Mouse (Mus musculus) forebrain, embryonic 13.5 days (tissue): ENCODE results near the gene Gm21905. TPM values are rescaled to one million over a fixed set of nuclear protein-coding genes. Genes with fewer than 3 reads are reported as not detected.

ENCODE experiments used
- ATAC-seq: fragments of 200-750 bp; cut with Nextera tagmentation; 2 replicates; pipeline ENCODE4 v1.8.0; 2017
- H3K27ac ChIP-seq: fragments of 300-500 bp; sonication (generic); 2 replicates; pipeline ENCODE4 v1.5.1; 2015; ENCODE audit warnings: inconsistent platforms, mild to moderate bottlenecking, moderate library complexity
- H3K27me3 ChIP-seq: fragments of 300-500 bp; sonication (generic); 2 replicates; pipeline ENCODE4 v1.6.1; 2015; ENCODE audit warnings: mild to moderate bottlenecking, inconsistent platforms
- H3K36me3 ChIP-seq: fragments of 300-500 bp; sonication (generic); 2 replicates; pipeline ENCODE4 v1.6.1; 2015; ENCODE audit warnings: mild to moderate bottlenecking, inconsistent platforms; ENCODE audit not compliant: poor library complexity, severe bottlenecking
- H3K4me1 ChIP-seq: fragments of 300-500 bp; sonication (generic); 2 replicates; pipeline ENCODE4 v1.6.1; 2015; ENCODE audit warnings: inconsistent platforms
- H3K4me2 ChIP-seq: fragments of 300-500 bp; sonication (generic); 2 replicates; pipeline ENCODE4 v1.6.1; 2015; ENCODE audit warnings: inconsistent platforms, mild to moderate bottlenecking, moderate library complexity
- H3K4me3 ChIP-seq: fragments of 300-500 bp; sonication (generic); 2 replicates; pipeline ENCODE4 v1.5.1; 2015; ENCODE audit warnings: mild to moderate bottlenecking, inconsistent platforms
- H3K9ac ChIP-seq: fragments of 300-500 bp; sonication (generic); 2 replicates; pipeline ENCODE4 v1.6.1; 2015; ENCODE audit warnings: mild to moderate bottlenecking, inconsistent platforms
- H3K9me3 ChIP-seq: fragments of 300-500 bp; sonication (generic); replicated peaks from 2 replicates; pipeline ENCODE4 v1.6.1; 2016; ENCODE audit warnings: inconsistent platforms
- WGBS: fragments of 180-500 bp; shearing (Covaris S2); methylation state at CpG from one replicate; pipeline ENCODE4 v1.1.7; 2015; 5-methylcytosine and 5-hydroxymethylcytosine counted together
- polyA plus RNA-seq: library from polyadenylated mRNA; unstranded; fragments of >200 nt; fragmentation: Nextera tagmentation; extraction: Ambion mirVana; gene quantifications from 2 replicates; pipeline ENCODE4 v1.2.1, GENCODE M21; 2015

Gm21905 gene
- polyA plus RNA-seq, 1 experiment from 2014 or later = not detected

DNA sequence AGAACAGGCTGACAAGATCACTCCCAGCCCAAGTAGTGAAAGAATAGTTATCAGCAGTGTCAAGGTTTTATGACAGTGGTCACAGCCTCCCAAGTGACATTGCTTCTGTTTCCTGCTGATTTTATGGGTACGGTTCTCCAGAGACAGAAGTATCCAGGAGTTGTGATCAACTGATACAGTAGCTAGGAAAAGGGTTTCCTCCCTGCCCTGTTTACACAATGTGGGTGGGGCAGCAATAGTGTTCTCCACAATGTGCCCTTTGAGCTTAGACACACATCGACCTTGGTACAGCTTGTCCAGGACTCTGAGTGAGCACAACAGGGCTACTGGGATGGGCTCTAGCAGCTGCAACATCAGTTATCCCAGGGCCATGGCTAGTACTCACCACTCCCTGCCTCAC lies 14.6 kb downstream of the Gm21905 start:
- no peak for ATAC-seq

DNA sequence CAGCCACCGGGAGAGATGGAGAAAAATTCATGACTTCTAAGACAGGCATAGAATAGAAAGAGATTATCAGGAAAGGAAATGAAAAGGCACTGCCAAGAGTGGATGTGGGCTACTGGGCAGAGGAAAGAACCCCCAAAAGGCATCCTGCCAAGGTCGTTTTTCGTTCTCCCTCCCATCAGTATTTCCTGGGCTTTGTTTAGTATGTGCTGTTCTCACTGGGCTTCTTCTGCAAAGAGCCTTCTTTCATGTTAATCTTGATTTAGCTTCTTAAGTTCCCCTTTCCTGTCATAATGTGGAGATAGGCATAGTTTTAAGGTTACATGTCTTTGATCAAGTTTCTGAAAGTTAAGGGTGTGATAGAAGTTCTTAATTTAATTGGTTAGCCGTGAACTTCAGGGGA lies 15.6 kb downstream of the Gm21905 start:
- Histone ChIP-seq H3K36me3 (no peaks in the 10 kb centered on the region), H3K9me3 (no peaks in the 10 kb centered on the region), H3K27me3 (no peaks in the 10 kb centered on the region), H3K4me2 (no peak overlapping the region), H3K4me3 (no peak overlapping the region), H3K9ac (no peak overlapping the region), H3K27ac (no peak overlapping the region), H3K4me1 (no peaks in the 10 kb centered on the region)
- WGBS = 62% methylated on average over 4 of the region's 4 CpGs
- no peak for ATAC-seq

More for the DNA sequence above, 14.6 kb downstream of the Gm21905 start:
- Histone ChIP-seq H3K4me2 (no peak overlapping the region), H3K27me3 (no peaks in the 10 kb centered on the region), H3K4me1 (no peaks in the 10 kb centered on the region), H3K9me3 (no peaks in the 10 kb centered on the region), H3K9ac (no peak overlapping the region), H3K27ac (no peak overlapping the region), H3K36me3 (no peaks in the 10 kb centered on the region), H3K4me3 (no peak overlapping the region)
- WGBS = 70% methylated on average over 2 of the region's 2 CpGs

DNA sequence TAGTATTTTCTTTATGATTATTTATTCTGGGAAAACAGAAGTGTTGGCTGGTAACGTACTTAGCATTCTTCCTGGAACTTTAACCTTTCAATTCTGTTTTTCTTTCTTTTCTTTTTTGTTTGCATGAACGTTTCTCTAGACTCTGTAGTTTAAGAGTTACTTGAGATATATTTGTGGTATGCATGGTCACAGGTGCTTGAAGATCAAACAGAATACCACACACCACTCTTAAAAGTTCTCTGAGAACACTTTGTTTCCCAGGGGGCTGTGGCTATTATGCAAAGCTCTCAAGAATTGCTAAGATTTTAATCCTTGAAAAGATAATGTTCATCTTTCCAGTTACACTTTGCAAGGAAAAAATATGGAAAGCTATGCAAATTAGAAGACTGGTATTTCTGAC lies 41.7 kb downstream of the Gm21905 start:
- Histone ChIP-seq H3K9me3 (no peaks in the 10 kb centered on the region), H3K9ac (no peak overlapping the region), H3K27me3 (no peaks in the 10 kb centered on the region), H3K36me3 (no peaks in the 10 kb centered on the region), H3K4me2 (no peak overlapping the region), H3K4me1 (no peaks in the 10 kb centered on the region), H3K4me3 (no peak overlapping the region), H3K27ac (no peak overlapping the region)
- ATAC-seq = no peak
- 70% methylated on average over 2 of the region's 2 CpGs for WGBS

DNA sequence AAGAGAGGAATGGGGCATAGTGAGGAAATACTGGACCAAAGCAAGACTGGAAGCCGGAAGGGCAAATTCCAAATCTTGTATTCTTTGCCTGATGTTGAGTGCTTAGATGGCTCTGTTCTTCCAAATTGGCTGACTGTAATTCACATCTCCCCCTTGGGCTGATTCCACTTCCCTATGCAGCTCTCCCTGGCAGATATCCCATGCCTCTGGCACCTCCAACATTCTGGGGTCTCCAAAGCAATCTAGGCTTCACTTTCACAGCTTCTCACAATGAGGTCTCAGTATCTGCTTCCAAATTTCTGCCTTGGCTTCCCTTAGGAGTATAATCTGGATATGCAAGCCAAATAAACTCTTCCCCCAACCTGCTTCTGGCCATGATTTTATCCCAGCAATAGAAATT lies 47.3 kb downstream of the Gm21905 start:
- ATAC-seq = no peak
- no peak overlapping the region for H3K4me3 ChIP-seq
- no peaks in the 10 kb centered on the region for H3K9me3 ChIP-seq
- no peaks in the 10 kb centered on the region for H3K4me1 ChIP-seq
- WGBS = 88% methylated on average over 1 of the region's 1 CpGs
- H3K27ac ChIP-seq = no peak overlapping the region
- no peak overlapping the region for H3K4me2 ChIP-seq
- H3K27me3 ChIP-seq = no peaks in the 10 kb centered on the region
- no peak overlapping the region for H3K9ac ChIP-seq
- no peaks in the 10 kb centered on the region for H3K36me3 ChIP-seq

DNA sequence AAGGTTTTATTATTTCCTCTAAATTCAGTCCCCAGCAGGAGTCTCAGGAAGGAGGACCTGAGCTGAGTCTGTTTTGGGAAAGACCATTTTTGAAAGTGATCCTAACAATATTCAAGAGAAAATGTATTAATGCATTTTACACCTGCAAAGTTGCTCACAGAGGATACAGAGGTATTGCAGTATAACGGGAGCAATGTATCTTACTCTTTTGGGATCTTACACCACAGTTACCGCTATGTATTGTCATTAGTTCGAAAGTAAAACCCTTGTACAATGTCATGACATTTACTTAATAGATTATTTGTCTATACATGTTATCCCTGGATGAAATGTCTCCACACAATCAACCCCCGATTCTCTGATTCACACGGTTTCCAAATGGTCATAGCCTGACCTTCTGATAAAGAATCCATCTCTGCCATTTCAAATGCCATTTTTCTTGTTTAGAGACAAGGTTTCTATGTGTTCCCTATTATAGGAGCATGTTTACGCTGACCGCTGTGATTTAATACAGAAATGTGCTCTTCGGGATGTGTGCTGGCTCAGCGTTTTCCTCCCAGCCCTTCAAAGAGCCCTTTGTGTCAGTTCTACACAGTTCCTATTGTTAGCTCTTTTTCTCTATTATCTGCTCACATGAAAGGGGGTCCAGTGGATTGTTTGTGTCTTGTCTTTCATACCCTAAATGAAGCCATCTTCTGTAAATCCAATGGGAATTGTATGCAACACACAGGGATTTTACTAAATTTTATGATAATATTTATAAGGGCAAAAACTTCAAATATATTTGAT lies 61.6 kb downstream of the Gm21905 start:
- Histone ChIP-seq H3K36me3 (no peaks in the 10 kb centered on the region), H3K27ac (no peak overlapping the region), H3K4me2 (no peak overlapping the region), H3K4me1 (no peaks in the 10 kb centered on the region), H3K4me3 (no peak overlapping the region), H3K9ac (no peak overlapping the region), H3K9me3 (no peaks in the 10 kb centered on the region), H3K27me3 (no peaks in the 10 kb centered on the region)
- ATAC-seq = 0 out of 2 replicates have a peak, but pooled peaks have one; percentile 48
- 40% methylated on average over 9 of the region's 9 CpGs for WGBS

DNA sequence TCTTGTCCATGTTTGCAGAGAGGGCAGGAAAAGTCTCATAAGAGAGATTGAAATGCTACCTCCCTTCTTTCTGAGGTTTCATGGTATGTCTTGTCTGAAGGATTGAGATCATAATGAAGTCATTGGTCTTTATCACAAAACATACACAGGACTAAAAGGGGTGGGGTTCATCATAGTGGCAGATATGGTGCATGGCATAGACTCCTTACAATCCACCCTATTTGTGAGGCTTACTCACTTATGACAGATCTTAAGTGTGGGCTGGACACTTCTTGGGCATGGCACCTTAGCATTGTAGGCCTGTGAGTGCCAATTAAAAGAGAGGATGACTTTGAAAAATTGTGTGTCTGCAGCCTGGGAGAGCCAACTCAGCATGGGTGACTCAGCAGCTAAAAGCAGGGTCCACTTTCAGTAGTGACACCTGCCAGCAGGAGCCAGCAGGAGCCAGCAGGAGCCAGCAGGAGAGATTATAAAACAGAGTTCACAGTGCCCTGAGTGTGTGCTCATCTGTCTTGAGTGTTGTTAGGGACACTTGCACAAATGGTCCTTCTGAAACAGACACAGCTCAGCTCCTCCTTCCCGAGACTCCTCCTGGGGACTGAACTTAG lies 62.6 kb downstream of the Gm21905 start:
- H3K36me3 ChIP-seq = no peaks in the 10 kb centered on the region
- H3K27ac ChIP-seq = no peak overlapping the region
- 86% methylated on average over 1 of the region's 1 CpGs for WGBS
- no peaks in the 10 kb centered on the region for H3K4me1 ChIP-seq
- ATAC-seq = no peak
- no peak overlapping the region for H3K4me3 ChIP-seq
- no peak overlapping the region for H3K9ac ChIP-seq
- H3K9me3 ChIP-seq = no peaks in the 10 kb centered on the region
- no peaks in the 10 kb centered on the region for H3K27me3 ChIP-seq
- H3K4me2 ChIP-seq = no peak overlapping the region

Other genes starting within 250 kb of the Gm21905 start
- 18.0 and 22.6 TPM in 2 replicates for gene Atp8a1, start 99.0 kb downstream of the Gm21905 start, polyA plus RNA-seq
- gene Gm5108, start 4.8 kb downstream of the Gm21905 start, polyA plus RNA-seq = not detected in 2 replicates
- not detected in 2 replicates for gene Grxcr1, start 85.4 kb upstream of the Gm21905 start, polyA plus RNA-seq